Mouse (Mus musculus): ENCODE results near the gene Igsf23.

- TF ChIP-seq POLR2A (IDR thresholded peaks at IDR 0.05; ENCODE audit: insufficient read depth, low read length): no peak
- TF ChIP-seq EP300 (IDR thresholded peaks at IDR 0.05; ENCODE audit: insufficient read depth, low read depth, low read length): no peak
Measured at GRCm38 (mm10) chr7:19970196-19970595, 19.6 kb upstream of the Igsf23 start.
